Mouse (Mus musculus) kidney, postnatal 0 days (tissue): ENCODE measurements at regions not wholly inside any gene's neighbourhood (a gene's known extent, or its start where the extent isn't known, plus 50 kb on each side); places are given as distances from the start of the nearest gene placed in this dataset.

Source experiments
- ATAC-seq: fragments of 200-750 bp; cut with Nextera tagmentation; replicated peaks from 2 replicates; pipeline ENCODE4 v1.8.0; 2017; ENCODE audit warnings: low read depth, moderate number of reproducible peaks, moderate TSS enrichment, moderate library complexity; ENCODE audit not compliant: low FRiP score
- DNase-seq: peaks from one replicate; pipeline ENCODE4 v3.0.0-alpha.2; 2016; ENCODE audit warnings: low spot score
- H3K27ac ChIP-seq: fragments of 300-500 bp; sonication (generic); 2 replicates; pipeline ENCODE4 v1.5.1; 2014; ENCODE audit warnings: mild to moderate bottlenecking
- H3K27me3 ChIP-seq: fragments of 300-500 bp; sonication (generic); 2 replicates; pipeline ENCODE4 v1.6.1; 2014; ENCODE audit warnings: low read length, mixed read lengths; ENCODE audit not compliant: insufficient read depth
- H3K36me3 ChIP-seq: fragments of 300-500 bp; sonication (generic); 2 replicates; pipeline ENCODE4 v1.6.1; 2014; ENCODE audit warnings: low read length, mixed read lengths; ENCODE audit not compliant: insufficient read depth
- H3K4me1 ChIP-seq: fragments of 300-500 bp; sonication (generic); replicated peaks from 2 replicates; pipeline ENCODE4 v1.6.1; 2014; ENCODE audit warnings: antibody characterized with exemption, low read length, mixed read lengths; ENCODE audit not compliant: insufficient read depth
- H3K4me2 ChIP-seq: fragments of 300-500 bp; sonication (generic); 2 replicates; pipeline ENCODE4 v1.6.1; 2014; ENCODE audit warnings: mild to moderate bottlenecking, low read length, moderate library complexity, mixed read lengths
- H3K4me3 ChIP-seq: fragments of 300-500 bp; sonication (generic); replicated peaks from 2 replicates; pipeline ENCODE4 v1.5.1; 2014; ENCODE audit warnings: low read depth, low read length
- H3K9ac ChIP-seq: fragments of 300-500 bp; sonication (generic); 2 replicates; pipeline ENCODE4 v1.6.1; 2014; ENCODE audit warnings: low read depth, low read length
- H3K9me3 ChIP-seq: fragments of 300-500 bp; sonication (generic); replicated peaks from 2 replicates; pipeline ENCODE4 v1.6.1; 2016; ENCODE audit warnings: low read length, inconsistent platforms, mixed read lengths
- CTCF ChIP-seq: IDR thresholded peaks from 2 replicates; pipeline ENCODE4 v1.5.1; 2016; ENCODE audit warnings: antibody characterized with exemption, low read depth, mild to moderate bottlenecking, moderate library complexity
- WGBS: fragments of 180-500 bp; shearing (Covaris S2); extraction: QIAGEN DNeasy Blood & Tissue Kit; methylation state at CpG from one replicate; pipeline ENCODE4 v1.1.7; 2014; 5-methylcytosine and 5-hydroxymethylcytosine counted together

DNA sequence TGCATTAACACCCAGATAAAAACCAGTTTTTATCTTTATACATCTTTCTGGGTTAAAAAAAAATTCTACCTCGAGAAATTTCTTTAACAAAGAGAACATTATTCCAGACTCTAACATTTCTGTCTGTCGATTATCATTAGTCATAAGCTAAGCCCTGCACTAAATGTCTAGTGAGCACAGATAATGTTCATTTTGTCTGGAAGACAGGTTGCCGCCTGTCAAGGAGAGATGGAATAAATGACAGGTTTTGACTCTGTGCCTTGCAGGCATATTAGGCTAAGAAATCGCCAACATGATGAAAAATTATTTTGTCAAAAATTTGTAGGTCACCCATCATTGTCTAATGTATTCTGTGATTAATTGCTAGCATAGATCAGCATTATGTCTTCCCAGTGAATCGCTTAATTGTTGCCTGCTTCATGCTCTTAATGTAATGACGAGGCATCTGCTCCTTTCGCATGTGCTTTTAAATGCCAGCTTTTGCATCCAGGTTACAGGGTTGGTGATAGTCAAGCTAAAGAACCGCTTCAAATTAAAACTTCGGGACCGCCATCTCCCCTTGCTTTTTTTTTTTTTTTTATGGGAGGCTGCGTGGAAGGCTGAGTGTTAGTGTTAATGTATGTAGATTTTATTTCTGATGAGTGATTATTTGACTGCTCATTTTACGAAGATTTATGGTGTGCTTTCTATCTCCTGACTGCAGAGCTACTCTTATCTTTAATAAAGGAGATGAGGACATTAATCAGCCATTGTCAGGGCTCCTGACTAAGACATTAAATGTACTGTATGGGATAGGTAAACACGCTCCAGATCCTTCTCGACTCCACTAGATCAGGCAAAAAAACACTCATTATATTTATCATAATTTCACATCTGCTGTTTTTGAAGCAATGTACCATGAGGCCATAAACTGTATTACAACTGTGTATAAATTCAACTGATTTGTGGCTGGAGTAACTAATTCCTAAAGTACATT, 135.9 kb upstream of the Meis2 start:
- 65% methylated on average over 14 of the region's 14 CpGs for WGBS
- ATAC-seq (no peak), DNase-seq (peak; percentile 19)
- TF ChIP-seq CTCF, result no peak
- Histone ChIP-seq H3K36me3 (no peaks in the 10 kb centered on the region), H3K4me3 (no peak overlapping the region), H3K4me1 (no peaks in the 10 kb centered on the region), H3K4me2 (no peak overlapping the region), H3K9ac (no peak overlapping the region), H3K9me3 (no peaks in the 10 kb centered on the region), H3K27ac (no peak overlapping the region), H3K27me3 (no peaks in the 10 kb centered on the region)

DNA sequence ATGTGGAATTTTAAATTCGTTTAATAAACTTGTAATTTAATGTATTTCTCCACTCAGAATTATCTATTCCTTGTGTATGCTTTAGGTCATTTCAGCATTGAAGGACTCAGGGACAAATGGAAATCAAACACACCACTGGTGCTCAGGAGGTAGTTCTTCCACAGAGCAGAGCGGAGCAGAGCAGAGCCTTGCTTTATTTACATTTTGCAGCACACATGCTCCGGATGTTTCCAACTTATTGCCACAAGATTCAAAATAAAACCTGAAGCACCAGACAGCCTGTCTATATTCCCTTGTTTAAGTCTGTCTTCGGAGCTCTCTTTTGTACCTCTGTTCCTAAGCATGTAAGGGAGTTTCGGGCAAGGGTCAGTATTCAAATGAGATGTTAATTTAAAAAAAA, 135.2 kb upstream of the Meis2 start:
- no peak overlapping the region for H3K4me2 ChIP-seq
- TF ChIP-seq CTCF, result no peak
- H3K36me3 ChIP-seq, result no peaks in the 10 kb centered on the region
- H3K27me3 ChIP-seq, result no peaks in the 10 kb centered on the region
- ATAC-seq, result no peak
- DNase-seq, result no peak
- H3K27ac ChIP-seq, result no peak overlapping the region
- WGBS, result 68% methylated on average over 5 of the region's 5 CpGs
- no peak overlapping the region for H3K4me3 ChIP-seq
- H3K4me1 ChIP-seq, result no peaks in the 10 kb centered on the region
- H3K9ac ChIP-seq, result no peak overlapping the region
- no peaks in the 10 kb centered on the region for H3K9me3 ChIP-seq

DNA sequence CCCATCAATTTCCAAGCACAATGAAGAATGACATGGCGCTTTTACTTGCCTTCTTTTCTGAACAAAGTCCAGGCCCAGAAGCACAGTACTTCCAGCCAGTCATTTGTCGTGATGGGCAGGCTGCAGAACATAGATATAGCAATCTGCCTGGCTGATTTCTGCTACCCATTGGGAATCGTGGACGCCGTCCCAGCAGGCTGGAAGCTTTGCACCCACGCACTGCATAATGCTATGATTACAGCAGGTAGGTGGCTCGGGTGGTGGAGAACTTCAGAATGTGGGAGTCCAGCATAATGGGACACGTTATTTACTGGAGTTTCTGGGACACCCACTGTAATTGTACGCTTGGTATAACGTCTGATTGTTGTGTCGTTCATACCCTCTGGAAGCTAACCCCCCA, 116.2 kb upstream of the Meis2 start:
- no peaks in the 10 kb centered on the region for H3K9me3 ChIP-seq

DNA sequence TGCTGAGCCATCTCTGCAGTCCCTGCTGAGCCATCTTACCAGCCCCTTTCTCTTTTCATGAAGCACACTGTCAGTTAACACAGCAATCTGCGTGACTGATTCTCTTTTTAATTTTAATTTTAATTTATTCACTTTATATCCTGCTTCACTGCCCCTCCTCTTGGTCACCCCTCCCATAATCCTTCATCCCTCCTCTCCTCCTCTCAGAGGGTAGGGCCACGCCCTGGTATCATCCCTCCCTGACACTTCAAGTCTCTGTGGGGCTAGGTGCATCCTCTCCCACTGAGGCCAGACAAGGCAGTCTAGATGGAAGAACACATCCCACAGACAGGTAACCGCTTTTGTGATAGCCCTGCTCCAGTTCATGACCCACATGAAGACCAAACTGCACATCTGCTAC, 111.5 kb upstream of the Meis2 start:
- Histone ChIP-seq H3K27me3 (no peaks in the 10 kb centered on the region), H3K9ac (no peak overlapping the region), H3K4me3 (no peak overlapping the region), H3K9me3 (no peaks in the 10 kb centered on the region), H3K4me2 (no peak overlapping the region), H3K4me1 (no peaks in the 10 kb centered on the region), H3K27ac (no peak overlapping the region), H3K36me3 (no peaks in the 10 kb centered on the region)
- no peak for TF ChIP-seq CTCF
- DNase-seq (no peak), ATAC-seq (no peak)
- 88% methylated on average over 3 of the region's 3 CpGs for WGBS

More for the DNA sequence above, 116.2 kb upstream of the Meis2 start:
- Histone ChIP-seq H3K4me1 (no peaks in the 10 kb centered on the region), H3K36me3 (no peaks in the 10 kb centered on the region), H3K27ac (no peak overlapping the region), H3K9ac (no peak overlapping the region), H3K4me3 (no peak overlapping the region), H3K4me2 (no peak overlapping the region), H3K27me3 (no peaks in the 10 kb centered on the region)
- DNase-seq, result no peak
- ATAC-seq, result no peak
- WGBS, result 81% methylated on average over 11 of the region's 11 CpGs
- no peak for TF ChIP-seq CTCF

DNA sequence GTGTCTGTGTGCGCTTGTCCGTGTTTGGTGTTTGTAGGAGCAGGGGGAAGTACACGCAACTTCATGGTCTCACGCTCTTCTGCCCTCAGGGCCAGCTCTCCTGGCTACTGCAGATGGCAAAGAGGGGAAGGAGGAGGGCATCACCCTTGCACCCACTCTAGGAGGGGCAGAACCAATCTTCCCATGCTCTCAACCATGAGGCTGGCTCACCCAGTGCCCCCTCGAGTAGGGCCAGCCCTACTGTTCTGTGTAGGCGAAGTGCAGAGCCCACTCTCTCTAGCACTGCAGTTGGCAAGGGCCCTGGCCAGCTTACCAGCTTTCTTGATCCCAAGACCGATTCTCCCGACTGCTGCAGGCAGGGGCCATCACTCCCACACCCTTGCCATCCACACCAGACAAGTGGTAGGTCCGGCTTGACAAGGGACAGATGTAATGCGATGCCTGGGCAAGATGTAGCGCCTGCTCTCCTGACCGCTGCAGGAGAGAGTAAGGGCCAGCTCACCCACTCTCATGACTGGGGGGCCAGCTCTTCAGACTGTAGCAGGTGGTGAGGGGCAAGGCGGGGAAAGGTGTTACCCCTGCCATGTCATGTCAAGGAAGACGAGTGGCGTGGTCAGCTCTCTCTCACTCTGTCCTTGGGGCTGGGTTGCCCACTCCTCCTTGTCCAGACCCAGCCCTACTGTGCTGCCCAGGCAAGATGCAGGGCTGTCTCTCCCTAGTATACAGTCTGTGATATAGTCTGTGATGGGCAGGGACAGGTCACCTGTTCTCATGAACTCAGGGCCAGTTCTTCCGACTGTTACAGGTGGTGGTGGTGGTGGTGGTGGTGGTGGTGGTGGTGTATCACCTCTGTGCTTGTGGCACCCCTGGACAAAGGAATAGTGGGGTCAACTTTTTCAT, 100.5 kb upstream of the Meis2 start:
- Histone ChIP-seq H3K4me2 (no peak overlapping the region), H3K4me1 (no peaks in the 10 kb centered on the region), H3K27me3 (no peaks in the 10 kb centered on the region), H3K4me3 (no peak overlapping the region), H3K9ac (no peak overlapping the region), H3K27ac (no peak overlapping the region), H3K36me3 (no peaks in the 10 kb centered on the region), H3K9me3 (no peaks in the 10 kb centered on the region)
- ATAC-seq (peak; percentile 46; the same call in 1 of the 2 replicates), DNase-seq (no peak)
- WGBS, result 71% methylated on average over 15 of the region's 16 CpGs
- TF ChIP-seq CTCF, result no peak
